8 mouse cellular contexts compared by ENCODE assay signal in the genomic region with DNA sequence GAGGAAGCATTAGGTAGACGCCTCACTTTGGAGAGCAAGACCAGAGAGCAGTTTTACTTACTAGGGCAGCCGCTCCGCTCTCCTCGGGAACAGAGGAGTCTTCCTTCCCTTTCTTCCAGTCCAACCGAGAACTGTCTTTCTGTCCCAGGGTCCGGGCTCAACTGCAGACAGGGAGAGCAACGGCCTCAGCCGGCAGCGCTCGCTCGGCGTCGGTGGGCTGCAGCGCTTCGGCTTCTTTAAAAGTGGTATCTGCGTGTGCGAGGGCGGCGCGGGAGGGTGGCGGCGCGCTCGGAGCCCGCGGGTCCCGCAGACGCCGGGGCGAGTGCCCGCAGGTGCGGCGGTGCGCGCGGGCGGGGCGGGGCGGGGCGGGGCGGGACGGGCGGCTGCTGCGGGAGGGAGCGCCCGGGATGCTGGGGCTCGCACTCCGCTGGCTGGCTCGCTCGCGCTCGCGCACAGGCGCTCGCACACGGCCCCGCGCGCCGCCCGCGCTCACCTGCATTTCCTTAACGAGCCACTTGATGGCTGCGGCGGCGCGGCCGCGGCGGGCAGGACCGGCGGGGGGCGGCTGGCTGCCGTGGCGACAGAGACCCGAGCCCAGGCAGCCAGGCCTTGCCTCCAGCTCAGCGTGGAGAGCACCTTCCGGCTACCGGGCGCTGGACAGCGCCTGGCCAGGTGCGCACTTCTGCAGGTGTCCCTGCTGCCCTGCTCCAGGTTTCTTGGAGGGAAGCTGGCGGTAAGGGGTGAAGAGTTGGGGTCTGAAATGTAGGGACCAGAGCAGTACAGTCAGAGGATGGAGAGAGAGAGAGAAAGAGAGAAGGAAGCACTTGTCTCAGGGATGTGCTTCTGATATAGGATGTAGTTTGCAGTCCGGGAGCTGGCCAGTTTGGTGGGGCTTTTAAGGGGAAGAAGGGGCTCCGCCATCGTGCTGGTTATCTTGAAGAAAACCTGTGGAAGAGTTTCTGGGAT. TPM values are rescaled to one million over a fixed set of nuclear protein-coding genes. Genes with fewer than 3 reads are reported as not detected.
DNase-seq lines count a peak whose midpoint lies in the region; ATAC-seq and TF ChIP-seq lines count a peak whose summit lies in the region.

TSS of gene Ptprd (minus strand) at position 433 of the 966 bp plus-strand sequence.

- H3K9me3 ChIP-seq in heart, embryonic 14.5 days (ENCODE audit: control insufficient read depth, low read length), result no peaks in the 10 kb centered on the region
- no peaks in the 10 kb centered on the region for H3K9me3 ChIP-seq in stomach, embryonic 16.5 days (replicated peaks; ENCODE audit: control insufficient read depth, low read length)

- no peaks in the 10 kb centered on the region for H3K36me3 ChIP-seq in heart, embryonic 14.5 days (ENCODE audit: control insufficient read depth, insufficient read depth, low read length)
- no peaks in the 10 kb centered on the region for H3K36me3 ChIP-seq in stomach, embryonic 16.5 days (ENCODE audit: control insufficient read depth, insufficient read depth, low read length)

- peaks cover 25% of the 10 kb centered on the region for H3K27me3 ChIP-seq in heart, embryonic 14.5 days (ENCODE audit: control insufficient read depth, insufficient read depth, low read length)
- peaks cover 10% of the 10 kb centered on the region; the same call in 1 of the 2 replicates for H3K27me3 ChIP-seq in stomach, embryonic 16.5 days (ENCODE audit: control insufficient read depth, insufficient read depth, low read length)

- no peaks in the 10 kb centered on the region; the same call in 1 of the 2 replicates for H3K4me1 ChIP-seq in cortical plate, adult 2 months (ENCODE audit: control insufficient read depth, insufficient read depth, low read length)
- H3K4me1 ChIP-seq in heart, embryonic 14.5 days (ENCODE audit: control insufficient read depth in 2 of 2, insufficient read depth in 2 of 2, low read length in 2 of 2), result peaks cover 4% of the 10 kb centered on the region in 2 experiments; a peak in 3 of 4 replicates
- H3K4me1 ChIP-seq in stomach, embryonic 16.5 days (ENCODE audit: control insufficient read depth, insufficient read depth, low read length), result no peaks in the 10 kb centered on the region

- peak; percentile 26; the same call in 1 of the 2 replicates for ATAC-seq in heart, embryonic 14.5 days (ENCODE audit: insufficient number of reproducible peaks, insufficient read depth, low FRiP score, low read depth)
- ATAC-seq in stomach, embryonic 16.5 days (ENCODE audit: insufficient read depth, low FRiP score), result peak; percentile 86
- ATAC-seq in erythroblast, adult 5-6 weeks (replicated peaks; ENCODE audit: low FRiP score, poor library complexity, severe bottlenecking), result no peak

- WGBS in heart, embryonic 14.5 days, result under 1% methylated on average over 70 of the region's 86 CpGs
- WGBS in stomach, embryonic 16.5 days, result under 1% methylated on average over 76 of the region's 86 CpGs

- H3K27ac ChIP-seq in cortical plate, adult 2 months (ENCODE audit: insufficient read depth, low read length), result peak within 1 kb of the TSS; percentile 98
- H3K27ac ChIP-seq in heart, embryonic 14.5 days (replicated peaks in 1 of 2; ENCODE audit: control insufficient read depth in 1 of 2, insufficient read depth in 1 of 2, low read depth in 2 of 2, low read length in 2 of 2), result no peak within 1 kb of the TSS
- no peak within 1 kb of the TSS for H3K27ac ChIP-seq in stomach, embryonic 16.5 days (ENCODE audit: low read length)

- peak within 1 kb of the TSS; percentile 94 for H3K4me3 ChIP-seq in cortical plate, adult 2 months (ENCODE audit: insufficient read depth, low read length)
- H3K4me3 ChIP-seq in heart, embryonic 14.5 days (ENCODE audit: control insufficient read depth in 1 of 2, insufficient read depth in 1 of 2, low read depth in 1 of 2, low read length in 2 of 2), result peak within 1 kb of the TSS; percentile 54 to 58
- peak within 1 kb of the TSS; percentile 57 for H3K4me3 ChIP-seq in stomach, embryonic 16.5 days (replicated peaks; ENCODE audit: low read length)

- peak; percentile 38; the same call in 1 of the 2 replicates for TF ChIP-seq POLR2A in cortical plate, adult 2 months (IDR thresholded peaks at IDR 0.05; ENCODE audit: extremely low read depth, insufficient read depth, low read length)

- peak; percentile 31 for DNase-seq in thymus, postnatal 4 days
- no peak for DNase-seq in thymus, postnatal 10 days (ENCODE audit: low spot score in 2 of 2)
- DNase-seq in layer of hippocampus, postnatal 10 days (ENCODE audit: low spot score in 2 of 2), result peak; percentile 35 to 66
- peak; percentile 69 for DNase-seq in mesoderm, embryonic 11.5 days (ENCODE audit: low read depth, low spot score)

- H3K9ac ChIP-seq in heart, embryonic 14.5 days (ENCODE audit: low read length), result peak within 1 kb of the TSS; percentile 55
- peak within 1 kb of the TSS; percentile 63 for H3K9ac ChIP-seq in stomach, embryonic 16.5 days (ENCODE audit: low read length)

- no peak for TF ChIP-seq CTCF in cortical plate, adult 2 months (IDR thresholded peaks at IDR 0.05; ENCODE audit: extremely low read depth, insufficient read depth, low read length)

- peak within 1 kb of the TSS; percentile 89 for H3K4me2 ChIP-seq in heart, embryonic 14.5 days (ENCODE audit: low read length)
- peak within 1 kb of the TSS; percentile 96 for H3K4me2 ChIP-seq in stomach, embryonic 16.5 days (ENCODE audit: low read depth, low read length)

RNA-seq across cellular contexts. Expression of gene Ptprd, which starts in this region (rescaled TPM):
- polyA plus RNA-seq in cortical plate, adult 2 months (2012; rRNA removed), result 150 and 152 TPM in 2 replicates
- 20.4 and 21.8 TPM in 2 replicates for polyA plus RNA-seq in heart, embryonic 14.5 days (2014; fragmentation: Nextera tagmentation; extraction: Ambion mirVana)
- total RNA-seq in layer of hippocampus, postnatal 10 days (2021), result 100 to 1,000 TPM; 196 to 217 TPM
- 9.2 and 11.0 TPM in 2 replicates for polyA plus RNA-seq in stomach, embryonic 16.5 days (2015; fragmentation: Nextera tagmentation; extraction: Ambion mirVana)
- not detected in 2 replicates for total RNA-seq in erythroblast, adult 5-6 weeks (2015; ENCODE audit: low replicate concordance)
- not detected in 2 replicates for total RNA-seq in erythroblast, adult 5-6 weeks (2017; ENCODE audit: low replicate concordance)

Comparison
In these comparisons a context has a peak if more than half of its experiments do, and no peak if none do; other contexts are left out.
1. RNA of gene Ptprd (total RNA-seq): 196 to 217 TPM in layer of hippocampus, postnatal 10 days; not detected in erythroblast, adult 5-6 weeks; every median in the first group is over 100 times any median in the second.
2. DNase-seq: peak in thymus, postnatal 4 days (single experiment), layer of hippocampus, postnatal 10 days (2 of 2) and mesoderm, embryonic 11.5 days (single experiment); none in thymus, postnatal 10 days (0 of 2).
3. Peak in every context shown above with its lines, with median percentiles within 50 percentile points of each other: H3K4me3 ChIP-seq.